Mouse (Mus musculus) adrenal gland (tissue): ENCODE measurements at regions not wholly inside any gene's neighbourhood (a gene's known extent, or its start where the extent isn't known, plus 50 kb on each side); places are given as distances from the start of the nearest gene placed in this dataset.

ENCODE experiments used
- intact Hi-C: fragments of 180-260 bp; cut with DNase I; formaldehyde crosslinking; loops from one replicate; pipeline ENCODE4 v1.15.1; 2025

DNA sequence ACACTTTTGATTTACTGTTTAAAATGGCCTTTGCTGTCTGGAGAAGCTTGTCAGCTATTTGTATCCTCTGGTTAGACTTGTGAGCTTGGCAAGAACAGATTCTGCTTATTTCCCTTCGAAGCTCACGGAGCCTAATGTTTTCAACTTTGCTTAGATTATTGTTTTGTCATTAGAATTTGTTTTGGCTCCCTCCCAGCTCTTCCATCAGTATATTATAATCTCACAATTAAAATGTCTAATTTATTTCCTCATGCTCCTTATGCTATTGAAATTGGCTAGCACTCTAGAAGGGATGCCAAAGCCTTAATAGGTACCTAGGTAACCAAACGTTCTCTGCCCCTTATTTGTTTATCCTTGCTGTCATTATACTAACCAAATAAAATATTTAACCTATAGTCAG lies 171.9 kb downstream of the Irx2 start:
- intact Hi-C loops, result no loop called here

DNA sequence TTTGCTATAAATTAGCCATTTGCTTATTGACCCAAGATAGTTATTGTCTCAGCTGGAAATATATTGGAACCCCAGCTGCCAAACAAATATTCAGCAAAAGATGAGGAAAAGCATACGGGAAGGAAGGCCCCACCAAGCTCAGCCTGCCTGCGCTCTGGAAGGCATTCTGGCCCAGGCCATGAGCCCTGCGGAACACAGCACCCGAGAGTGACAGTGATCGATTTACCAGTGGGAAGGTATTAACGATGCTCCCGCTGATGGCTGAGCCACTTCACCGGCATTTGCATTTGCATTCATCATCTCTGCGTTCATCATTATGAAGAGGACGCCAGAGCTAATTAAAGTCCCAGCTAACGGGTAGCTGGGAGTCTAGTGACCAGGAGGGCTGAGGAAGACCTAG lies 174.8 kb downstream of the Irx2 start:
- intact Hi-C loops, result no loop called here

DNA sequence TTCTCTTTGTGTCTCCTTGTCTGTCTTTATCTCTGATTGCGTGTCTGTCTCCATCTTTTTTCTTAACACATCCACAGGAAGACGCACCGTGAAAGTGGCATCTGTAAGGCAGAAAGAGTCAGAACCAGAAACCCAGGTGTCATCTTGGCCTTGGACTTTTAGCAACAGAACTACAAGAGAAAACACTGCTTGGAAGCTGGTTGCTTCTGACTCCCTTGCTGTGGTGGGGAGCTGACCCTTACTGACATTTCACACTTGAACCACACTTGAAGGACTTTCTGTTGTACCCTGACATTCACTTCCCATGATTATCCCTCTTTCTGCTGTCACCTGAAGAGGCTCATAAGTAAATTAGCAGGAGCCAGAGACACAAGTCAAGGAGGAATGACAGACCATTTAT lies 180.6 kb downstream of the Irx2 start:
- intact Hi-C loops, result no loop called here

DNA sequence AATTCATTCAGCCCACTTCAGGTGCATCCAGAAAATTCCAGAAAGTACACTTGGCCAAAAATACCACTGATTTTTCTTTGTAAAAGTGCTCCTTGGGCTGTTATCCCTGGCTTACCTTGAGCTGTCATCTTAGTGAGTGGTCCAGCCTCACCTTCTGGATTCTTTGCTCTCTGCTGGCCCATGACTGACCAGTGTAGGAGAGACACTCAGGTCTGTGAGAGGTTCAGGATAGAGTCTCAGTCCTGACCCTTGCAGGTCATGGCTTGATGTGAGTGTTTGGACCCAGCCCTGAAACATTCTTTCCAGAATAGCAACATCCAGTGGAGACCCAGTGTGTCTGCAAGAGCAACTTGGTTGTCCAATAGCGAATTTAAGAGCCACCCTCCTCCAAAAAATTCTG lies 182.0 kb downstream of the Irx2 start:
- intact Hi-C loops, result no loop called here

DNA sequence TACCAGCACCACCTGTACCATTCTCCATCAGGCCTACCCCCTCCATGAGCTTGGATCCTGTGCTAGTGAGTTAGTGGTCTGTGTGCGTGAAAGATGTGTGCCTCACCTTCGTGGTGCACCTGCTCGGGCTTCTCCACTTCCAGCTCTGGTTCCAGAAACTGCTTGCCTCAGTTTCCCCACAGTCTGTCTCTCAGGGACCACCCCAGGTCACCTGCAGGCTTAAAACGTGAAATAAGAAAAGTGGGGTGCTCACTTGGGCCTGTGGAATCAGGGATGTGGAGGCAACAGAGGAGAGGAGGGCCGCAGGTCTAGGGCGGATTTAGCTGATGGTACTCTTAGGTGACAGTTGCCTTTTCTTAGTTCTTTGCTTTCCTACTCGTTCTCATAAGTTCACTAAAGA lies 186.0 kb downstream of the Irx2 start:
- intact Hi-C loops, result no loop called here

DNA sequence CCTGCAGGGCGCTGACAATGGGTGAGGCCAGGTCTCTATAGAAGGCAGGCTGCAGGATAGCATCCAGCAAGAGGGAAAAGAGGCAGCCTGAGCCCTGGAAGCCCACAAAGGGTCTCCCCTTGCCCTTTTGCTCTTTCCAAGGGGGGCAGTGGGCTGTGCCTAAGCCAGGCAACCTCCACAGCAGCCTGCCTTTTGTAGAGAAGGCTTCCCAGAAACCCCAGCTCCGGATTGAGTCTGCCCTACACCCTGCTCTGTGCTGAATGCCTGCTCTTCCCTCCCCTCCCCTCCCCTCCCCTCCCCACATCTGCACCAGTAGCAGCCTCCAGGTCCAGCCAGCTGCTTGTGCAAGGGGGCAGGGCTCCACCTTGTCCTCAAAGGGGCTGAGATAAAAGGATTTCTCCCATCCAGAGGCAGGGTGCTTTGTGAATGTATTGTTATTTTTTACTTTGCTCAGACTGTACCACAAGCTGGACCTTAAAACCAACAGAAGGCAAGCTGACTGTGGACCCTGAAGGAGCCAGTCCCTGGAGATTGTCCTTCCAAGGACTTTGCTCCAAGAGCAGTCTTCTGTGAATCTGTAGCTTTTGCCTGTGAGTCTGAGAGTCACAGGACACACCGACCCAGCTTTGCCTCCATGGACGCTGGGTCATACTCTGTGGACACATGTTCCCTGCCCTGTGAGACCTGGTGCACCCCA lies 186.8 kb downstream of the Irx2 start:
- intact Hi-C loops, result no loop called here

DNA sequence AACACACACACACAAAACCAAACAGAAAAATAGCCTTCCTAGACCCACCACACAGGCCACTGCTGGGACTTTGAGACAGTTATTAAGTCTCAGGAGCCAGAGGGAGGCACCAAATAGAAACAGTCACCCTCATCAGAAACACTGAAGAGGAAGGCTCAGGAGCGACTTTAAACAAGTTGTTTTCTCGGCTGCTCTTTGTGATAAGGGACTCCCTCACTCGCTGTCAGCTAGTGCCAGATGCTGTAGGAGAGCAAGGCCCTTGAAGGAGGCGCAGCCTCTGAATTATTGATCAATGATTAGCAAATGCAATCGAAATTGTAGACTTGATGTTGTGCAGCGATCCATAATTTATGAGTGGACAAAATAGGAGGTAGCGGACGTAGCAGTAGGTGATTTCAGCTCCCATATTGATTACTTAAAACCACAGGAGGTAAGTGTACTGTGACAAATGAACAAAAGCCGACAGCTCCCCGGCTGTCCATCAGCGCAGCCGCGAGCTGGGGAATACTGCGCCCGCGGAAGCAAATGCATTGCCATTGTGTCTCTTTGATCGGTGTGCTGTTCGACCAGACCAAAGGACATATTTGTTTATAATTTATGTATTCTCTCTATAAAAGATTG lies 187.4 kb downstream of the Irx2 start:
- intact Hi-C loops, result no loop called here

DNA sequence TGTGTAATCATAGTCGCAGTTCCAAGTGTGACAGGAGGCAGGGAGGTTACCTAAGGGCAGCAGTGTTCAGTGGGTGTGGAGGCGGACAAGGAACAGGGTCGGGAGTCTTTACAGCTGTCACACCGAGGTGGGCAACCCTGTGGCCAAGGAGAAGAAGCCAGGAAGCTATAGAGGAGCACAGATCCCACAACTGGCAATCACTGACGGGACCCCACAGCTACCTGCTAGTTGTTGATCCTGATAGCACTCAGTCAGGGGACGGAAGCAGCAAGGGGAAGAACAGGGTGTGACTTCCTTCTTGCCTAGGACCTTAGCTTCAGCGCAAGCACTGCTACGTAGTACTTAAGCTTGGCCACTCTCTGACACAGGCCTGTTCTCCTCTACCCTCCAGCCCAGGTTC lies 188.2 kb downstream of the Irx2 start:
- intact Hi-C loops, result no loop called here

DNA sequence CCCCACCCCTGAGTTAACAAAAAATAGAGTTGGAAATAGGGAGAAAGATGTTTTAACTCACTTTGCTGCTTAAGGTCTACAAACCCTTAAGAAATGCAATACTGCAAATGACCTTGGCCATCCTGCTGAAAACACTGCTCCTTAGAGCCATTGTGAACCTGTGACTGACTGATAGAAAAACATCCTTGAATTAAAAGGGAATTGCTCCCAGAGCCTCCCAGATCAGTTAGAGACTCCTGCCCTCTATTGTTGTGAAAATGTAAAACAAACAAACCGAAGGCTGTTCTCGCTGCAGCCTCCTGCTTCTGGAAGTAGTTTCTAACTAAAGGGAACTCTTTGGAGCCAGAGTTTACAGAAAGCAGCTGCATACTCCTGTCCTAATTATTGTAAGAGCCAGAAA lies 188.9 kb downstream of the Irx2 start:
- intact Hi-C loops, result no loop called here

DNA sequence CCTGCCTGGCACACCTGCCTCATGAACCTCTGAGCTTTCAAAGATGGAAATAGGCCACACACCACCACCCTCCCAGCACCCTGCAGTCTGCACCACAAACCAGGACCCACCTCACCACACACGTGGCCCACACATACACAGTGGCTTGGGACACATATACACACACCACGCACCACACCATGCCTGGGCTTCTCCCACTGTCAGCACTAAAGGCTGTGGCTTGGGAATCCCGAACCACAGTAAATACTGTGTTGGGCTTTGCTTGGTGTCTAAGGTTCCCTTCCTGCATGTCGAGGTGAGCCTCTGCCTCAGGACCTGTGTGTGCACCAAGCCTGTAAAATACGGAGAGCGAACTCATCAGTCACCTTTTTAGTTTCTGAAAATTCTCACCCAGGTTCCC lies 189.3 kb downstream of the Irx2 start:
- intact Hi-C loops, result no loop called here

DNA sequence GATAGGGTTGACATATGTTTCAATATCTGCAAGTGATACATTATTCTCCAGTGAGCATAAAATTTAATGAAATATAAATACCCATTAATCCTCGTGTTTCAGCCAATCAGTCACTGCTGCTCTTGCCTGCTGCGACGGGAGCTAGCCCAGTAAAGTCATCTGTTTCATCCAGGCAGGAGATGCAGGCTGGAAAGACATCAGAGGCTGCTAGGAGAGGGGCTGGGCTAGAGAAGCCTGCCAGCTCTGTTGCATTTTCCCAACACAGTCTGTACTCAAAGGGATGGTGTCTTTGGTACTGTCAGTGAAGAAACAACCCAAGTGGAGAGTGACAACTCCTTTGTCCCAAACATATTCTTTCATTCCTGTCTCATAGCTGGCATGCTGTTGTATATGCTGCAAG lies 198.0 kb downstream of the Irx2 start:
- intact Hi-C loops, result no loop called here

DNA sequence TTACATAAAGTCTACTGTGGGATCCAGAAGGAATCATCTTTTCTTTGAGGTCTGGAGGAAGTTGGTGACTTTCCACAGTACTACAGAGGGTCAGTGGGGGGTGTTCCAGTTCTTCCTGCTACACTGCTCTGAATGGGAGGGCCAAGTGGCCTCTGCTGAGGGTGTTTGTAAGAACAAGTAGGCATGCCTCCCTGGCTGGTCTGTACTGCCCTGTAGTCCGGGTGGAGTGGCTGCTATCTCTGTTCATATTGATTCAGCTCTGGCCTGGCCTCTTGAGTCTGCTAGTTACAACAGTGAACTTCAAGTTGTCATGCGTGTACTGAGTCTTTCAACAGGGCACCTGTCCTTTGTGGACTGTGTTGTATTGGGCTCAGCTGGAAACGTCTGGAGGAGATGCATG lies 200.7 kb downstream of the Irx2 start:
- intact Hi-C loops, result no loop called here

DNA sequence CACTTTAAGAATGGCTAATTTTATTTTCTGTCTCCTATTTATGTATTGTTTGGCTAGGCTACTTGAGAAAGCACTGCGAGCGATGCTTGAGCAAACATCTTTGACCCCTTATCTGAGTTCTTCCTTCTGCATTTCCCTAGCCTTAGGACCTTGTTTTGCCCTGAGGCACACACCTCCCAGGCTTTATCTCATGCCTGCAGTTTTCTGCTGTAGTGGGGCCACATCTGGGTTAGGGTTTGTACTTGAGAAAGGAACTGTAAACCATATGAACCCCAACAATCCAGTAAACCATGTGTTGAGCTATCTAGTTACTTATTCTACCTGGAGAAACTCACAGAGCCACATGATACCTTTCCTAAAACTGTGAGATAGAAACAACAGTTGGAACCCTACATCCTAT lies 204.7 kb downstream of the Irx2 start:
- intact Hi-C loops, result no loop called here

DNA sequence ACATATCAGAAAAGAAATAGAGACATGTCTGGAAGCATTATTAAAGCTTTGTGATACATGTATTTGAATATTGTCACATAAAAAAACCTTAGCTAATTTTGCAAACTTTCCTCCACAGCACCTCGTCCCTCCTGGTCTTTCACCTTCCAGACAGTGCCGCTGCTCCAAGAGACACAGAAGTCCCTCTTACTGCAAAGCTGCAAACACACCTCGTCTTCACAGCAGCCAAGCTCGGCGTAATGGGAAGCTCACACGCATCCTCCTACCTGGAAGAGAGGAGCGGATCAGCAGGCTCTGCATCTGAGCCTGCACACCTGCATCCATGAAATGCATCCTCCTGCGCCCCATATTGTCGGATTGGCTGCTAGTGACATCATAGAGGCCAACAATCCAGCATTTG lies 208.4 kb downstream of the Irx2 start:
- intact Hi-C loops, result no loop called here

DNA sequence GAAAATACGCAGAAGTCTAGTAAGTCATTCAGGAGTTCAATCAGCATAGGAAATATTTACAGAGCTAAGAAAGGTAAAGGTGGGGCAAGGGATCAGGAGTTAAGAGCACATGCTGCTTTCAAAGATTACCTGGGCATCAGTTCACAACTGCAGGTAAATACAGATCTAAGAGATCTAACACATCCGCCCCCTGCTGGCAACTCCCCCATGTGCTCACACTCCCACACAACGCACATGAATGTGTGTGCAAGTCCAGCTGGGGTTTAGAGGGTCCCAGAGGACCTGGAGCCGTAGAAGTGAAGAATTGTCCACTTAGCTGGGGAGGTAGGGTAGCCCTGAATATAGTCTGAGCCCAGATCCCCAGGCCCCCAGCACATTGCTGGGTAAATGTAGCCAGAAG lies 219.5 kb downstream of the Irx2 start:
- intact Hi-C loops, result no loop called here

DNA sequence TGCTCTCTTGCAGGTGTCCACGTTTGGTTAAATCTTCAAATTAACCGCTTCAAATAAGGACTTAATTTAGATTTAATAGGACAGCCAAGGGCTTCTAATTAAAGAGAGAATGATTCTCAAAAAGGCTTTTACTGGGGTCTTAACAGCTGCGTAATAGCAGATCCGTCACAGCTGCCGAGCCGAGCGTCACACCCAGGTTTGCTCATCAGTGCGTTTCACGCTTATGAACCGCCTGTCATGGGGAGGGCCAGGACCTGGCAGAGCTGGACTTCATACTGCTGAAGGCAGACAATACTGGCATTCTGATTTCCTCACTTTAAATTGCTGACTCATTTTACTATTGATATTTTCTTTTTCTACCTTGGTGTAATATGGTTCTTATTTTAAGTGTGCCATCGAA lies 221.2 kb downstream of the Irx2 start:
- intact Hi-C loops, result no loop called here

DNA sequence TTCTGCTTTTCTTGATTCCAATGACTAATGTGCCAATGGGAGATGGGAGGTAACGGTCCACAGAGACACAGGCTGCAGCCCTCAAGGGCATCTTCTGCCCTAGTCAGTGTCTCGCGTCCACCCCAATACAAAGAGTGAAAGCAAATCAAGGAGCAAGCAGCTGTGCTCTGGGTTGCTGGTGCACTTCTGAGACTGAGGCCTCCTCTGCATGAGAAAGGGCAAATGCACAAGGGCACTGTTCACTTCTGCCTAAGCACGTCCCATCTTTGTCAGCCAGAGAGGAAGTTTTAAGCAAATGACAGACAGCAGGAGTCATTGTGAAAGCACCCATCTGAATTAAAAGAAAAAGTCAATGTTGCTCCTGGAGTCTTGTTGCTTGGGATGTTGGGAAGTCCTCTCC lies 224.3 kb downstream of the Irx2 start:
- intact Hi-C loops, result no loop called here

DNA sequence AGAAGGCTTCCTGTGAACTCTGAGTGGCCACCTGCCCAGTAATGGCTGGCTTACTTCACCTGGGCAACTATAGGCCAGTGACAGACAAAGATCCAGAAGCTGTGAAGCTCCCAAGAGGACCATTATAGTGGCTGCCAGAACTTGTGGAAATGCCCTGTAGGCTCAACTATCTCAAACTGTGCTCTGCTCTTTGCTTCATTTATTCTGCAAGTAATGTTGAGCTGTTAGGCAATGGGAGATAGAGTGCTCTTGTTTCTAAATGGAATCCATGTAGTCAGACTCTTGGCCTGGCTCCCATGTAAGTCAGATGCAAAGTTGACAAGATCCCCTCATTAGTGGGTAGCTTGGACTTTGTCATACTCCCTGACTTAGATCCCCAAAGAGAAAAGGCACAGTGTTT lies 247.3 kb downstream of the Irx2 start:
- intact Hi-C loops, result no loop called here

DNA sequence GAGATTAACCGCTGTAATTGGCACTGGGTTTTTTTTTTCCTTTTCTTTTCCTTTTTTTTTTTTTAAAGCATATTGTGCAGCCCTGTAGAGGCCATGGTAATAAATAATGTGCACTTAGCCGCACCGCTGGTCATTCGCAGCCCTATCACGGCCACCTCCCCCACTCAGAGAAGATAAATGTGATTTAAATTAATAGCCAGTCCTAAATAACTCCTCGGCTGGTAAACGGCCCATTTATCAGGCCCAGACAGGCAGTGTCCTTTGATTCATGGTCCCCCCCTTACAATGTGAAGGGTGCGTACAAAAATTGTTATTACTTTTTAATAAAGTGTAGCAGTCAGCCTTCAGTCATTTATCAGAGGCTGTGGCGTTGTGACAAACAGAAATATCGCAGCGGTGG lies 266.4 kb downstream of the Irx2 start:
- intact Hi-C loops, result no loop called here

DNA sequence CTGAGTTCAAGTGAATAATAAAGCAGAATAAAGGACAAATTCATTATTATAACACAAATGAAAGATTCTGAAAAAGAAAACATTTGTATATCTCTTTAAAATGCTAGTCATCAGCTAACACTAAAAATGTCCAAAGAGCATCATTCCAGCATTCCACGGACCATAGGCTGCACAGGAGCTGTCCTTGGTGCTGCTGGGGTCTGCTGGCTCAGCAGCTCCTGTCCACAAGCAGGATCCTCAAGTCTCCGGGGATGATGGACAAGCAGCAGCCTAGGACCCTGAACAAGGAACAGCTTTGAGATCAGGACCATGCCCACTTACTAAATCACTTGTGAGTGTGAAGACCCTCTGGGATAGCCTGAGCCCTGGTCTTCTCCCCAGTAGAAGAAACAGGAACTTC lies 274.0 kb downstream of the Irx2 start:
- intact Hi-C loops, result no loop called here

DNA sequence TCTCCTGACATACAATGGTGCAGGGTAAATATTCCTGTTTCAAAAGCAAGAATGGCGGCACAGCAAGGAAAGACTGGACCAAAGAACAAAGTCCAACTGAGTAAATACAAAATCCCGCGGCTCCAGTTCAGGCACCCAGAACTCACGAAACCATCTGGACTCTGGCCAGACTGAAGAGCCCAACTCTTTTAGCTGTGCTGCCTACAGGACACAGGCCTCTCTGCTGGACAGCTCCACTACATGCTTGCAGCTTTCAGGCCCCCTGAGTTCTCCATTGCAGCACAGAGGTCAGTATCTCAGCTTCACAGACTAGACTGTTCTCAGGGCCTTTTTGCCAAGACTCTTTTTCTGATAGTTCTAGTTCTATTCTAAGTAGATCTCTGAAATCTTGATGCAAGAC lies 290.3 kb downstream of the Irx2 start:
- intact Hi-C loops, result no loop called here

DNA sequence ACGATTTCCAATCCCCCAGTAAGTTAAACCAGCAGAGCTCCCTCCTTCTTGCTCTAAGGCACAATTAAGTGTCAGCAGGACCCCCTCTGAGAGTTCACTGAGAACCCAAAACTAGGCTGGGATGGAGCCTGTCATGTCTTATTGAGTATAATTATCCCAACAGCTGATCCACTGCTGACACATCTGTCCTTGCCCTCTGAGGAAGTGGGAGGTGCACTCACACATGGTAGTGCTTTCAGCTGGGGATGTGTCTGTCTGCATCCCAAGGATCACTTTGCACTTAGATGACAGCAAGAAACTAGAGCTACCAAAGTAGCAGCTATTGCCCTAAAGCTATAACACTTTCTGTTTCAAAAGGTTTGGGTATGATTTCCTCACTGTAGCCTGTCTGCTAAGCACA lies 291.7 kb downstream of the Irx2 start:
- intact Hi-C loops, result no loop called here

DNA sequence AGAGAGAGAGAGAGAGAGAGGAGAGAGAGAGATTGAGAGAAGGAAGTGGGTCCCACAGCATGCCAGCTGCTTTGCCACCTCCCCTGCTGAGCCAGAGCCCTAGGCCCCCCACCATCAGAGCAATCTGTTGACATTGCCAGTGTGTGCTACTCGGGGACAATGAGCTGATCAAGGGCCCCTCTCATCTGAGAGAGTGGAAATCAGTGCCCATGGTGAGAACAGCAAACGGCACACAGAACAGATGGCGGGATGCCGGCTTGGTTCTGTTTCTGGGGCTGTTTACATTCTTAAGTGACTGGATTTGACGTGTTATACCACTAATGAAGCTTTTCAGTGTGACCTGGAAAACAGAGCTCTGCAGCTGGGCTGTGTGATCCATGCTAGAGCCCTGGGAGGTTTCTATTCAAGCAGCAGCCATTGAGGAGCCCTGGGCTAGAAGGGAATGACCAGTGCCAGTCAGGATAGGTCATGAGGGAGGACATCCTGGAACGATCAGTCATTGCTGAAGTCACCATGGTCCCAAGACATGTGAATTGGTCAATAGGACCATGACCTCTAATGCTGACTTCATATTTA lies 296.0 kb downstream of the Irx2 start:
- intact Hi-C loops, result no loop called here
